Mouse (Mus musculus): ENCODE data around the gene Pawr.

- no peak for TF ChIP-seq CTCF (IDR thresholded peaks at IDR 0.05; ENCODE audit: low read depth)
- TF ChIP-seq EP300 (IDR thresholded peaks at IDR 0.05; ENCODE audit: low read depth): no peak
Observed at GRCm38 (mm10) chr10:108334096-108334495, 2.2 kb downstream of the Pawr start.

All from heart, postnatal 0 days (tissue).